Mouse (Mus musculus) Patski (cell line): ENCODE measurements around the gene Hmgxb4. TPM values are rescaled to one million over a fixed set of nuclear protein-coding genes. Genes with fewer than 3 reads are reported as not detected.

ENCODE experiments used
- ATAC-seq: fragments of 100-300 bp; one replicate; pipeline ENCODE4 v1.8.0; 2021
- CTCF ChIA-PET: fragments of 350-600 bp; sonication (Branson Sonifier 250); formaldehyde crosslinking; loops from one replicate; lab custom pipeline; 2022; ENCODE audit warnings: inconsistent platforms; lab: Charles Lee
- POLR2A ChIA-PET: fragments of 350-600 bp; sonication (Branson Sonifier 250); formaldehyde crosslinking; loops from one replicate; lab custom pipeline; 2022; ENCODE audit warnings: antibody characterized with exemption, inconsistent platforms; lab: Charles Lee
- DNase-seq: peaks from one replicate; pipeline ENCODE4 v3.0.0-alpha.2; 2011; ENCODE audit warnings: low read depth, low spot score
- H3K27me3 ChIP-seq: fragments of 371-371 bp; one replicate; pipeline ENCODE4 v1.5.1; 2021
- CTCF ChIP-seq: fragments of 100-300 bp; IDR thresholded peaks from one replicate; pipeline ENCODE4 v1.5.1; 2021
- in situ Hi-C: fragments of 300-500 bp; cut with MboI; formaldehyde crosslinking; loops from 3 replicates; pipeline ENCODE4 v1.11.1; 2018; ENCODE audit warnings: low pct_unique_long_range_greater_than_20kb, mixed read lengths
- polyA plus RNA-seq: library from polyadenylated mRNA; unstranded; gene quantifications from one replicate; pipeline ENCODE4 v1.2.3, GENCODE M21; 2021

The Hmgxb4 gene
- polyA plus RNA-seq, 1 experiment from 2014 or later = 35.8 TPM

DNA sequence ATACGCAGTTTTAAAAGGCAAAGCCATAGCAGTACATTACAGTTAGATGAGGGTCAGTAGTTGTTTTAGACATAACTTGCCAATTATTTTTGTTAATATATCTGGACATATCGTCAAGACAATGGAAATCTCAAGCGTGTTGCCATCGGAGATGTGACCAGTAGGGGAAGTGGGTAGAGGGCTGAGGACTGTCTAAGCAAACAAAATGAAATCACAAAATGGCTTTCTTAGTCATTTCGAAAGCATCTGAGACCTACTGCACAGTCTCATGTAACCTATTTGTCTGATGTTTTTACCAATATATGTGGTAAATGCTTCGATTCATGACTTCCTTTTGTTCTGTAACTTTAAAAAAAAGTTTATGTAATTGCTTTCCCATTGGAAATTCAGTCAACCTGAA is 11.3 kb upstream of the Hmgxb4 start:
- no peaks in the 10 kb centered on the region for H3K27me3 ChIP-seq
- CTCF ChIA-PET = interaction anchor here (1.3 to 3.8 kb wide), 2 partner anchors 10 to 16 kb away, joined by 3 to 28 read pairs; partner anchors contain the start of gene Hmgxb4
- no peak for TF ChIP-seq CTCF
- in situ Hi-C loops = no loop called here
- no peak for ATAC-seq
- DNase-seq = no peak
- POLR2A ChIA-PET = interaction anchor here (0.6 kb wide), 1 partner anchor 188 kb away, joined by 3 read pairs; no protein-coding TSS in a partner anchor

DNA sequence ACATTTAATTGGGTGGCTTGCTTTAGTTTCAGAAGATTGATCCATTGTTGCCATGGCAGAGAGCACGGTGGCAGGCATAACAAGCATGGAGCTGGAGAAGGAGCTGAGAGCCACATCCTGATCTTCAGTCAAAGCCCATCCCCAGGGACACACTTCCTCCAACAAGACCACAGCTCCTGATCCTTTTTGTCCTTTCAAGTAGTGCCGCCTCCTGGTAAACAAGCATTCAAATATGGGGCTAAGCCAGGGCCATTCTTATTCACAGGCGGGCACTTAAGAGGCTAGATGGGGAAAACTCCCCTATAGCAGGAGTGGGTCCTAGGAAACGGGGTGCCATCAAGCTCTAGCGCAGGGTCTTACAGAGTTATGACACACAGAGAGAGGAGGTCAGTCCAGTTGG is 5.7 kb upstream of the Hmgxb4 start:
- no peak for DNase-seq
- ChIA-PET CTCF (no interaction called here), POLR2A (no interaction called here)
- no peak for ATAC-seq
- in situ Hi-C loops = no loop called here
- no peaks in the 10 kb centered on the region for H3K27me3 ChIP-seq
- TF ChIP-seq CTCF = no peak

DNA sequence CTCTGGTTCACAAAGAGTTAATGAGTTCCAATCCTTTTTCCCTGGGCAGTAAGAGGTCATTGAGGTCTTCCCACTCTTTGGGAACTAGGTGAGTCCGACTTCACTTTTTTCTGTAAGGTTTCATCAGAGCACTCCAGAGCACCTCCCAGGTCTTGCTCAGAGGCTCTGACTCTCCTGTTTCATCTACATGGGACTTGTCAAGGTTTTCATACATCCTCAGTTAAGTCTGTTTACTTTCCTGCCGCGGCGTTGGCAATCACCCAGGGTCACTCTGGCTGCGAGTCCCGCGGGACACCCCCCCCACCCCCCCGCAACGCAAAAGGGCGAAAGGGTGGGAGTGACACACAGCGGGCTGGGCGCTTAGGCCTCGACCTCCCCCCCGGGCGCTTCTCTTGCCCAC is 3.1 kb upstream of the Hmgxb4 start:
- no peak for DNase-seq

GRCm38 (mm10) chr8:74993475-74994451 is 607 bp downstream of the Hmgxb4 start:
- CTCF ChIA-PET = interaction anchor here (1.0 to 3.7 kb wide), 5 partner anchors 13 to 78 kb away, joined by 3 to 28 read pairs (median 3); no protein-coding TSS in a partner anchor
- ATAC-seq = peak; percentile 98
- in situ Hi-C loops = no loop called here
- H3K27me3 ChIP-seq = no peaks in the 10 kb centered on the region
- peak; percentile 33 for DNase-seq
- POLR2A ChIA-PET = interaction anchor here (0.6 kb wide), 2 partner anchors 93 to 115 kb away, joined by 7 to 11 read pairs; partner anchors contain the start of gene Mcm5
- TF ChIP-seq CTCF = peak; percentile 64

More for the DNA sequence above, 3.1 kb upstream of the Hmgxb4 start:
- no peak for TF ChIP-seq CTCF
- no peak for ATAC-seq
- ChIA-PET CTCF (interaction anchor here (1.4 kb wide), 1 partner anchor 10 kb away, joined by 5 read pairs; no protein-coding TSS in a partner anchor), POLR2A (no interaction called here)
- H3K27me3 ChIP-seq = no peaks in the 10 kb centered on the region
- in situ Hi-C loops = no loop called here

DNA sequence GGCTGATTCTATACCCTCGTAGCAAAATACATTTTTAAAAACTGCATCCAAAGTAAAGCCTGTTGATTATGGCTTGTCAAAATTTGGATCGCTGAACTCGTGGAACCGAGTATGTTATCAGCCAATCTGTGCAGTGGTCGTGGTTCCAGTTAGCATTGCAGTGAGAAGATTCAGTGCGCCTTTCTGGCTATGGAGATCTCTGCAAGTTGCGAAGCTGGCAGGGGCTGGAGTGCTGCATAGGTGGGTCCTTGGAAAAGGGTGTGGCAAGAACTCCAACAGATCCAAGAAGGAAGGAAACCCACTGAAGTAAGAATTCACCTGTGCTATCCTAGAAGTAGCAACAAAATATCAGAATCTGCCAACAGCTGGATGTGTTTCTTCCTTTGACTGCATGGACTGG is 1.4 kb downstream of the Hmgxb4 start:
- in situ Hi-C loops = no loop called here
- H3K27me3 ChIP-seq = no peaks in the 10 kb centered on the region
- ATAC-seq (no peak), DNase-seq (no peak)
- CTCF ChIA-PET = interaction anchor here (1.0 kb wide), 1 partner anchor 14 kb away, joined by 3 read pairs; no protein-coding TSS in a partner anchor
- no peak for TF ChIP-seq CTCF
- POLR2A ChIA-PET = no interaction called here

DNA sequence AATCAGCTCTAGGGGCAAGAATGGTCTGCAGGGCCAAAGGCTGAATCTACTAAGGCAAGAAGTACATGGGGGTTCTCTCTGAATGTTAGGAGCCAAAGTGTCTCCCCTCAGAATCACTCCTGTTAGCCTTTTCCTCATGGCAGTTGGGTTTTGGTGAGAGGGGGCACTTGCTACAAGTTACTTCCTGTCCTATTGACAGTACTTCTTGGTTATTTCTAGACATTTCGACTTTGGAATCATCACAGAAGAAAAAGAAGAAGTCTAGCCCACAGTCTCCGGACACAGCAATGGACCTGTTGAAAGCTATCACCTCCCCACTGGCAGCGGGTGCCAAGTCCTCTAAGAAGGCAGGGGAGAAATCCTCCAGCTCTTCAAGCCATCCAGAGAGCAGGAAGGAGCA is 7.3 kb downstream of the Hmgxb4 start:
- DNase-seq = no peak
- ChIA-PET CTCF (interaction anchor here (0.8 to 1.1 kb wide), 2 partner anchors 8 to 14 kb away, joined by 3 read pairs; no protein-coding TSS in a partner anchor), POLR2A (no interaction called here)
- no peak for TF ChIP-seq CTCF
- ATAC-seq = no peak
- no peaks in the 10 kb centered on the region for H3K27me3 ChIP-seq
- in situ Hi-C loops = no loop called here

- ATAC-seq (no peak), DNase-seq (no peak)
- no peaks in the 10 kb centered on the region for H3K27me3 ChIP-seq
- CTCF ChIA-PET = interaction anchor here (1.2 kb wide), 1 partner anchor 8 kb away, joined by 3 read pairs; no protein-coding TSS in a partner anchor
- in situ Hi-C loops = no loop called here
- no peak for TF ChIP-seq CTCF
- POLR2A ChIA-PET = no interaction called here
Measured at GRCm38 (mm10) chr8:75008826-75009225, 15.7 kb downstream of the Hmgxb4 start.

DNA sequence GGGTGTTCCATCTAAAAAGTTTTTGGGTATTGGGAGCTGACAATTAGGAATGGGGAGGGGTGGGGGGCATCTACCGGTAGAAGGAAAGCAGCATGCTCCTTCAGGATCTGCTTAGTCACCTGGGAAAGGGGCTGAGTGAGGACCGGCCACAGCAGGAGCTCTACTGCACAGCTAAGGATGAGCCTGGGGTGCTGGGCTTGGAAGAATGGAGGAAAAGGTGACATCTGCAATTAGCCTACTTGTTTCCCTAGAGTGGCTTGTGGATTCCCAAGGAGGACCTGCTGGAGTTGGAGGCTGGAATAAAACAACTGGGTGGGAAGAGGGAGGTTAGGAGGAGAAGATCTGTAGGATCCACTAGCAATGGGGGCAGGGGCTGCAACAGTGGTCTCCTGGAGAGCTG is 20.4 kb downstream of the Hmgxb4 start:
- in situ Hi-C loops = no loop called here
- ChIA-PET CTCF (interaction anchor here (1.1 kb wide), 1 partner anchor 13 kb away, joined by 3 read pairs; no protein-coding TSS in a partner anchor), POLR2A (interaction anchor here (0.6 kb wide), 1 partner anchor 12 kb away, joined by 3 read pairs; no protein-coding TSS in a partner anchor)
- ATAC-seq (no peak), DNase-seq (no peak)
- no peak for TF ChIP-seq CTCF
- no peaks in the 10 kb centered on the region for H3K27me3 ChIP-seq

- in situ Hi-C loops = no loop called here
- ChIA-PET CTCF (interaction anchor here (1.1 to 1.3 kb wide), 2 partner anchors 13 to 33 kb away, joined by 3 read pairs; no protein-coding TSS in a partner anchor), POLR2A (no interaction called here)
- ATAC-seq (no peak), DNase-seq (no peak)
- no peaks in the 10 kb centered on the region for H3K27me3 ChIP-seq
- TF ChIP-seq CTCF = no peak
Measured at GRCm38 (mm10) chr8:75013964-75014363, 20.8 kb downstream of the Hmgxb4 start.

GRCm38 (mm10) chr8:75015981-75016380 is 22.8 kb downstream of the Hmgxb4 start:
- no peak for TF ChIP-seq CTCF
- in situ Hi-C loops = no loop called here
- ChIA-PET POLR2A (no interaction called here), CTCF (interaction anchor here (1.6 kb wide), 1 partner anchor 13 kb away, joined by 5 read pairs; no protein-coding TSS in a partner anchor)
- no peak for ATAC-seq
- H3K27me3 ChIP-seq = no peaks in the 10 kb centered on the region
- no peak for DNase-seq
